Mouse (Mus musculus) heart, embryonic 11.5 days (tissue): ENCODE results near the gene Hsd11b2. TPM values are rescaled to one million over a fixed set of nuclear protein-coding genes. Genes with fewer than 3 reads are reported as not detected.

Experiments
- ATAC-seq: fragments of 200-750 bp; cut with Nextera tagmentation; replicated peaks from 2 replicates; pipeline ENCODE4 v1.8.0; 2017; ENCODE audit warnings: moderate library complexity; ENCODE audit not compliant: insufficient number of reproducible peaks, low FRiP score, low TSS enrichment
- H3K27ac ChIP-seq: fragments of 300-500 bp; sonication (generic); 2 replicates; pipeline ENCODE4 v1.5.1; 2014; ENCODE audit warnings: mild to moderate bottlenecking, low read depth, low read length
- H3K27me3 ChIP-seq: fragments of 300-500 bp; sonication (generic); 2 replicates; pipeline ENCODE4 v1.6.1; 2014; ENCODE audit warnings: mild to moderate bottlenecking, low read length, mixed read lengths; ENCODE audit not compliant: control insufficient read depth, insufficient read depth
- H3K36me3 ChIP-seq: fragments of 300-500 bp; sonication (generic); 2 replicates; pipeline ENCODE4 v1.6.1; 2014; ENCODE audit warnings: mild to moderate bottlenecking, low read length, moderate library complexity, mixed read lengths; ENCODE audit not compliant: control insufficient read depth, insufficient read depth
- H3K4me1 ChIP-seq: fragments of 300-500 bp; sonication (generic); 2 replicates; pipeline ENCODE4 v1.6.1; 2014; ENCODE audit warnings: low read length; ENCODE audit not compliant: control insufficient read depth, insufficient read depth
- H3K4me2 ChIP-seq: fragments of 300-500 bp; sonication (generic); 2 replicates; pipeline ENCODE4 v1.6.1; 2014; ENCODE audit warnings: mild to moderate bottlenecking, moderate library complexity
- H3K4me3 ChIP-seq: fragments of 300-500 bp; sonication (generic); 2 replicates; pipeline ENCODE4 v1.5.1; 2014; ENCODE audit warnings: low read depth, low read length
- H3K9ac ChIP-seq: fragments of 300-500 bp; sonication (generic); 2 replicates; pipeline ENCODE4 v1.6.1; 2014; ENCODE audit warnings: mild to moderate bottlenecking, low read depth, low read length, moderate library complexity
- H3K9me3 ChIP-seq: fragments of 300-500 bp; sonication (generic); replicated peaks from 2 replicates; pipeline ENCODE4 v1.6.1; 2016; ENCODE audit warnings: low read length; ENCODE audit not compliant: control insufficient read depth
- WGBS: fragments of 180-500 bp; shearing (Covaris S2); extraction: QIAGEN DNeasy Blood & Tissue Kit; methylation state at CpG from one replicate; pipeline ENCODE4 v1.1.7; 2014; ENCODE audit not compliant: insufficient replicate concordance; 5-methylcytosine and 5-hydroxymethylcytosine counted together
- polyA plus RNA-seq: library from polyadenylated mRNA; unstranded; fragments of >200 nt; fragmentation: Nextera tagmentation; extraction: Ambion mirVana; gene quantifications from 2 replicates; pipeline ENCODE4 v1.2.1, GENCODE M21; 2014

The Hsd11b2 gene
- polyA plus RNA-seq, 1 experiment from 2014 or later = 8.2 TPM

- WGBS = 79% methylated on average over 6 of the region's 6 CpGs
- H3K4me1 ChIP-seq = peaks cover 25% of the 10 kb centered on the region
- H3K27me3 ChIP-seq = peaks cover 16% of the 10 kb centered on the region
- H3K4me2 ChIP-seq = no peak overlapping the region
- no peaks in the 10 kb centered on the region for H3K9me3 ChIP-seq
- ATAC-seq = no peak
- H3K27ac ChIP-seq = no peak overlapping the region
- H3K4me3 ChIP-seq = no peak overlapping the region
- H3K36me3 ChIP-seq = no peaks in the 10 kb centered on the region
- no peak overlapping the region for H3K9ac ChIP-seq
Measured at GRCm38 (mm10) chr8:105514194-105514593, 4.4 kb upstream of the Hsd11b2 start.

- WGBS = 62% methylated on average over 5 of the region's 5 CpGs
- H3K9ac ChIP-seq = no peak overlapping the region
- peaks cover 30% of the 10 kb centered on the region for H3K4me1 ChIP-seq
- no peaks in the 10 kb centered on the region for H3K36me3 ChIP-seq
- no peaks in the 10 kb centered on the region for H3K9me3 ChIP-seq
- peaks cover 21% of the 10 kb centered on the region for H3K27me3 ChIP-seq
- no peak overlapping the region for H3K4me2 ChIP-seq
- no peak for ATAC-seq
- H3K27ac ChIP-seq = no peak overlapping the region
- H3K4me3 ChIP-seq = no peak overlapping the region
Measured at GRCm38 (mm10) chr8:105514656-105515055, 3.9 kb upstream of the Hsd11b2 start.

- Histone ChIP-seq H3K4me2 (peak overlapping the region; percentile 46), H3K4me1 (peaks cover 42% of the 10 kb centered on the region), H3K36me3 (no peaks in the 10 kb centered on the region; the same call in 1 of the 2 replicates), H3K9me3 (no peaks in the 10 kb centered on the region), H3K9ac (no peak overlapping the region), H3K27ac (no peak overlapping the region), H3K4me3 (peak overlapping the region; percentile 1; the same call in 1 of the 2 replicates), H3K27me3 (peaks cover 23% of the 10 kb centered on the region)
- 15% methylated on average over 11 of the region's 12 CpGs for WGBS
- no peak for ATAC-seq
Measured at GRCm38 (mm10) chr8:105516018-105516645, 2.4 kb upstream of the Hsd11b2 start.

- H3K4me1 ChIP-seq = peaks cover 46% of the 10 kb centered on the region
- H3K4me3 ChIP-seq = no peak overlapping the region
- H3K36me3 ChIP-seq = no peaks in the 10 kb centered on the region; the same call in 1 of the 2 replicates
- no peaks in the 10 kb centered on the region for H3K9me3 ChIP-seq
- no peak for ATAC-seq
- H3K27ac ChIP-seq = no peak overlapping the region
- peak overlapping the region; percentile 35 for H3K4me2 ChIP-seq
- no peak overlapping the region for H3K9ac ChIP-seq
- WGBS = 33% methylated on average over 8 of the region's 8 CpGs
- H3K27me3 ChIP-seq = peaks cover 23% of the 10 kb centered on the region
Measured at GRCm38 (mm10) chr8:105517346-105517745, 1.2 kb upstream of the Hsd11b2 start.

- peak overlapping the region; percentile 51 for H3K4me3 ChIP-seq
Measured at GRCm38 (mm10) chr8:105519591-105519990, 1.0 kb downstream of the Hsd11b2 start.

GRCm38 (mm10) chr8:105520521-105520920, 2.0 kb downstream of the Hsd11b2 start:
- H3K4me3 ChIP-seq = no peak overlapping the region
- no peak overlapping the region for H3K9ac ChIP-seq
- no peak for ATAC-seq
- H3K4me2 ChIP-seq = peak overlapping the region; percentile 99
- H3K27ac ChIP-seq = no peak overlapping the region
- peaks cover 53% of the 10 kb centered on the region for H3K4me1 ChIP-seq
- H3K9me3 ChIP-seq = no peaks in the 10 kb centered on the region
- peaks cover 20% of the 10 kb centered on the region for H3K27me3 ChIP-seq
- peaks cover 4% of the 10 kb centered on the region for H3K36me3 ChIP-seq
- WGBS = 26% methylated on average over 5 of the region's 5 CpGs

More at GRCm38 (mm10) chr8:105519591-105519990, 1.0 kb downstream of the Hsd11b2 start:
- Histone ChIP-seq H3K27ac (no peak overlapping the region; the same call in 1 of the 2 replicates), H3K4me2 (peak overlapping the region; percentile 99), H3K4me1 (peaks cover 55% of the 10 kb centered on the region), H3K27me3 (peaks cover 20% of the 10 kb centered on the region), H3K9ac (peak overlapping the region; percentile 77; the same call in 1 of the 2 replicates), H3K9me3 (no peaks in the 10 kb centered on the region), H3K36me3 (no peaks in the 10 kb centered on the region; the same call in none of the 2 replicates)
- no peak for ATAC-seq
- WGBS = 4% methylated on average over 2 of the region's 2 CpGs

- peaks cover 50% of the 10 kb centered on the region for H3K4me1 ChIP-seq
- peak overlapping the region; percentile 23 for H3K4me2 ChIP-seq
- no peak for ATAC-seq
- H3K36me3 ChIP-seq = peaks cover 4% of the 10 kb centered on the region
- WGBS = 0% methylated on average over 3 of the region's 3 CpGs
- peak overlapping the region; percentile 47 for H3K27ac ChIP-seq
- no peak overlapping the region for H3K4me3 ChIP-seq
- no peak overlapping the region for H3K9ac ChIP-seq
- no peaks in the 10 kb centered on the region for H3K9me3 ChIP-seq
- H3K27me3 ChIP-seq = peaks cover 20% of the 10 kb centered on the region
Measured at GRCm38 (mm10) chr8:105521061-105521460, 2.5 kb downstream of the Hsd11b2 start.

- ATAC-seq = no peak
- Histone ChIP-seq H3K4me2 (no peak overlapping the region), H3K4me1 (peaks cover 46% of the 10 kb centered on the region), H3K4me3 (no peak overlapping the region), H3K9ac (no peak overlapping the region), H3K27me3 (peaks cover 19% of the 10 kb centered on the region), H3K36me3 (peaks cover 4% of the 10 kb centered on the region), H3K9me3 (no peaks in the 10 kb centered on the region), H3K27ac (no peak overlapping the region)
- WGBS = 72% methylated on average over 21 of the region's 21 CpGs
Measured at GRCm38 (mm10) chr8:105521995-105522769, 3.6 kb downstream of the Hsd11b2 start.
